8 mouse cellular contexts compared by ENCODE assay signal in genomic region chr7:126323729-126324128, GRCm38 (mm10). TPM values are rescaled to one million over a fixed set of nuclear protein-coding genes. Genes with fewer than 3 reads are reported as not detected.
DNase-seq lines count a peak whose midpoint lies in the region; ATAC-seq and TF ChIP-seq lines count a peak whose summit lies in the region.

No protein-coding gene starts in this region.

- peaks cover 5% of the 10 kb centered on the region for H3K4me1 ChIP-seq in G1E (ENCODE audit: insufficient read depth, low read depth, low read length)
- H3K4me1 ChIP-seq in liver, embryonic 11.5 days (replicated peaks; ENCODE audit: control insufficient read depth, insufficient read depth, low read length), result no peaks in the 10 kb centered on the region

- no peaks in the 10 kb centered on the region for H3K9me3 ChIP-seq in G1E (replicated peaks)
- H3K9me3 ChIP-seq in liver, embryonic 11.5 days (ENCODE audit: control insufficient read depth, low read length), result no peaks in the 10 kb centered on the region

- no peak overlapping the region for H3K9ac ChIP-seq in liver, embryonic 11.5 days (ENCODE audit: low read depth, low read length)

- peak; percentile 81 for TF ChIP-seq CTCF in G1E (IDR thresholded peaks at IDR 0.05; ENCODE audit: low read depth, low read length)

- no peak overlapping the region for H3K4me3 ChIP-seq in G1E (ENCODE audit: low read depth, low read length)
- no peak overlapping the region for H3K4me3 ChIP-seq in liver, embryonic 11.5 days (ENCODE audit: low read depth, low read length)

- H3K27me3 ChIP-seq in G1E (ENCODE audit: insufficient read depth, low read length), result peaks cover 12% of the 10 kb centered on the region
- no peaks in the 10 kb centered on the region for H3K27me3 ChIP-seq in liver, embryonic 11.5 days (replicated peaks; ENCODE audit: control insufficient read depth, insufficient read depth, low read length)

- DNase-seq in A20 (ENCODE audit: low read depth, low spot score) (peak; percentile 77), G1E (ENCODE audit: low spot score) (peak; percentile 51)
- DNase-seq in cerebellum, adult 18-20 months, result peak; percentile 78 to 86
- peak; percentile 73 for DNase-seq in gastrocnemius, adult 18-20 months (ENCODE audit: low spot score)
- peak; percentile 81 for DNase-seq in kidney, adult 9 months
- peak; percentile 69 for DNase-seq in liver, embryonic 11.5 days (ENCODE audit: low spot score)
- peak; percentile 71 for DNase-seq in right cerebral cortex, adult 18-20 months
- DNase-seq in urinary bladder, adult 2 months (ENCODE audit: low spot score), result peak; percentile 51

- H3K27ac ChIP-seq in liver, embryonic 11.5 days (ENCODE audit: low read depth, low read length), result no peak overlapping the region

- WGBS in liver, embryonic 11.5 days, result 8% methylated on average over 11 of the region's 11 CpGs

- ATAC-seq in G1E (ENCODE audit: extremely low read depth, insufficient number of reproducible peaks, low FRiP score, poor library complexity, severe bottlenecking), result no peak; the same call in 1 of the 2 replicates
- ATAC-seq in liver, embryonic 11.5 days (replicated peaks; ENCODE audit: low FRiP score), result no peak

- H3K36me3 ChIP-seq in G1E (replicated peaks), result no peaks in the 10 kb centered on the region
- no peaks in the 10 kb centered on the region for H3K36me3 ChIP-seq in liver, embryonic 11.5 days (ENCODE audit: control insufficient read depth, insufficient read depth, low read length)

- H3K4me2 ChIP-seq in liver, embryonic 11.5 days, result no peak overlapping the region

RNA-seq across cellular contexts. Expression of gene Lat, which starts 45.6 kb away (rescaled TPM):
- total RNA-seq in G1E (2014; fragmentation: Nextera tagmentation), result 0.38 and 1.7 TPM in 2 replicates
- total RNA-seq in G1E (2017), result 14.6 and 15.6 TPM in 2 replicates
- 10.1 and 12.7 TPM in 2 replicates for polyA plus RNA-seq in G1E (2012)
- under 1 TPM; 0.21 to 0.37 TPM for total RNA-seq in gastrocnemius, adult 18-20 months (2021)
- 18.8 and 20.3 TPM in 2 replicates for polyA plus RNA-seq in liver, embryonic 11.5 days (2014; fragmentation: Nextera tagmentation; extraction: Ambion mirVana)
- 2.0 and 2.3 TPM in 2 replicates for polyA plus RNA-seq in urinary bladder, adult 2 months (2012; rRNA removed)

RNA-seq across cellular contexts. Expression of gene Sbk1, which starts 51.3 kb away (rescaled TPM):
- not detected in 2 replicates for total RNA-seq in G1E (2014; fragmentation: Nextera tagmentation)
- total RNA-seq in G1E (2017), result 0.06 and 0.33 TPM in 2 replicates
- polyA plus RNA-seq in G1E (2012), result 0.26 and 0.31 TPM in 2 replicates
- 10 to 100 TPM; 18.7 to 18.8 TPM for total RNA-seq in gastrocnemius, adult 18-20 months (2021)
- 13.6 and 14.2 TPM in 2 replicates for polyA plus RNA-seq in liver, embryonic 11.5 days (2014; fragmentation: Nextera tagmentation; extraction: Ambion mirVana)
- polyA plus RNA-seq in urinary bladder, adult 2 months (2012; rRNA removed), result 2.7 and 3.7 TPM in 2 replicates

RNA-seq across cellular contexts. Expression of gene Spns1, which starts 53.5 kb away (rescaled TPM):
- total RNA-seq in G1E (2014; fragmentation: Nextera tagmentation) (10.5 and 21.4 TPM in 2 replicates), G1E (2017) (19.0 and 19.8 TPM in 2 replicates)
- 55.2 and 55.4 TPM in 2 replicates for polyA plus RNA-seq in G1E (2012)
- 10 to 100 TPM; 21.2 to 23.5 TPM for total RNA-seq in gastrocnemius, adult 18-20 months (2021)
- 43.8 and 43.9 TPM in 2 replicates for polyA plus RNA-seq in liver, embryonic 11.5 days (2014; fragmentation: Nextera tagmentation; extraction: Ambion mirVana)
- polyA plus RNA-seq in urinary bladder, adult 2 months (2012; rRNA removed), result 72.8 and 82.9 TPM in 2 replicates
